Mouse (Mus musculus) B cell, adult 2 months (primary cell): Measurements from ENCODE around the gene Pde4c.
A peak's percentile ranks its signal among the peaks of the same experiment; 100 is the strongest.

Source experiments
- DNase-seq, 2 experiments: peaks; one replicate each; pipeline ENCODE4 v3.0.0; 2022

The Pde4c gene

DNA sequence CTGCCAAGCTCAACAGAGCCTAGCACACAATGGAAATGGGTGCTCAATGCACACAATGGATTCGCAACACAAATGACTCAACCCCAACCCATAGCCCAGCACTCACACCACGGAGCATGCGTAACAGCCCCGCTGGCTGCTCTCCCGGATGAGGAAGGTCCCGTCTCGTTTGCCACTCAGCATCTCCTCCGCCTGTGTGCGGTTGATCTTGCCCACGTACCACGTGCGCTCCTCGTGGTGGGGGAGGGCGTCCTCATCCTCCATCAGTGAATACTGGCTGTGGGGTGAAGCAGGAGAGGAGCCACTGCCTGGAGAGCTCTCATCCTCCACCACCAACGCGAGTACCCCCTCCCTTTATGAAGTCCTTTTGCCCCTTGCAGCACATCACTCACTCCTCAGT, 45.4 kb downstream of the Pde4c start:
- DNase-seq = peak in 1 of 2 experiments; percentile 45

DNA sequence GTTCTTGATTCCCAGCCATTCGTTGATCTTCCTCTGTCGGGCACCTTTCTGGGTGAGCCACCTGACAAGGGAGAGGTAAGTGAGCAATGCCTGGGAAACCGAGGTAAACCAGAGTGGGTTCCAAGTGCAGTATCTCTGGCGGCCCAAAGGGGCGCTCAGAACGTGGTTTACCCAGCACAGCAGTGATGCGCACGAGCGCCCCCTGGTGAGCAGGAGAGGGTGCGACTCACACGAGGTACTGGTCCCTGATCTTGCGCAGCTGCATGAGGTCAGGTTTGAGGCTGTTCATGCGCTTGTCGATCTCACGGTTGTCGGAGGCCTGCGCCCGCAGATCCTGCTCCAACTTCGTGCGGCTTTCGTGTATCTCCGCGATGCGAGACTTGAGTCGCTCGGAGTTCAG, 45.8 kb downstream of the Pde4c start:
- peak; percentile 99 for DNase-seq

DNA sequence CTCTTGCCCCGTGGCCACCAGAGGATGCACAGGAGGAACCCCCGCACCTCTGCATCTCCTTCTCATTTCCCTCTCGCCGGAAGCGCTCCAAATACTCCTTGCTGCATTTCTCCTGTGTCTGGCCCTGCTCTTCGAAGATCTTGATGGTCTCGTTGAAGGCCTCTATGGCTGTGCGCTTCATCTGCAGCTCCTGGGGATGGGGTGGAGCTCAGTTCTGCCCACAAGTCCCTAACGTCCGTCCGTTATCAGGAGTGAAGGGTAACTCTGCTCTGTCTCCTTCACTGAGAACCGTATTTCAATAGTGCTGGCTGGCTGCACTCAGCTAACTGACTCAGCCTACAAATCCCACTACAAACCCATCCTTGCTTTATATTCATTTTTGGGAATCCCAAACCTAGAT, 46.3 kb downstream of the Pde4c start:
- no peak for DNase-seq

DNA sequence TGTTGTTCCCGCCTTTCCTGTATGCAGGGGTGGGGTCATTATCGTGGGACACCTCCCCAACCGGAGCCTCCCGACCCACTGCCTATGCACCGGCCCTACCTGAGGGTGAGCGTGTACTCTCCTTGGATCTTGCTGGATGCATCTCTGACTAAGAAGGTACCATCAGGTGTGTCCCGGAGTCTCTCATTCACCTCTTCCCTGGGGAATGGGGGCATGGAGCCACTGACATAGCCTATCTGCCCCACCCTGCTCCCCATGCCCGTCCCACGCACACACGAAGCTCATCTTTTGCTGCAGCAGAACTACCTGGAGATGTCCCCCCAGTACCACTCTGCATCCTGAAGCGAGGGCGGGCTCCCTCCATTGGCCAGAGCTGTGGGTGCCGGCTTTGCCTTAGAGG, 47.2 kb downstream of the Pde4c start:
- DNase-seq = no peak

DNA sequence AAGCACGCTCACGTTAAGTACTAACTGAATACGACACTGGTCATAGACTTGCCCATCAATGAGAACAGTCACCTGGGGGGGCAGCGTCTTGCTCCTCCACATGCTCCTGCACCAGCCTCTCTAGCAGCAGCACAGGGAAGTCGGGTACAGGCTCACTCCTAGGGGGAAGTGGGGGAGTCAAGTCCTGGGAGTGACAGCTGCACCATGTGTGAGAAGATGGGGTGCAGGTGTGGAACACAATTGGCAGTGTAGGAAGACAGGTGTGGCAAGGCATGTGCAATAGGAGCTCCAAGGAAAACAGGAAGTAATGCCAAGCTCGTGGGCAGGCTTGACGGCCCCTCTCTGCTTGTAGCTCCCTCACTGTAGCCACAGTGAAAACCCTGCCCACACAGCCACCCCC, 47.7 kb downstream of the Pde4c start:
- no peak for DNase-seq

DNA sequence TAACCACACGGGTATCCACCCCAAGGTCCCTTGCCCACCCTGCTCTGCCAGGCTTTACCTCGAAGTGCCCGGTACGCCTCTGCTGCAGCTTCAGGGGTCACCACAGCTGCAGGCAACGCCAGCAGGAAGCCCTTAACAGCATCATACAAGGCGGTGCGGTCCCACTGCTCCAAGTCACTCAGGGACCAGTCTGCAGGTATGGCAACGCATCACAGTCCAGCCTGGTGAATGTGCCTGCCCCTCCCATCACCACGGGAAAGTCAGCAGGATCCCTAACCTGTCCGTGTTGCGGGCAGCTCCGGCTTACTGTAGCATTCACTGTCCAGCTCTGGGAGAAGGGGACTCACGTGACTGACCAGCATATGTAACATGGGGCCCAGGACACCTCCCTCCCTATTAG, 48.6 kb downstream of the Pde4c start:
- DNase-seq = no peak

DNA sequence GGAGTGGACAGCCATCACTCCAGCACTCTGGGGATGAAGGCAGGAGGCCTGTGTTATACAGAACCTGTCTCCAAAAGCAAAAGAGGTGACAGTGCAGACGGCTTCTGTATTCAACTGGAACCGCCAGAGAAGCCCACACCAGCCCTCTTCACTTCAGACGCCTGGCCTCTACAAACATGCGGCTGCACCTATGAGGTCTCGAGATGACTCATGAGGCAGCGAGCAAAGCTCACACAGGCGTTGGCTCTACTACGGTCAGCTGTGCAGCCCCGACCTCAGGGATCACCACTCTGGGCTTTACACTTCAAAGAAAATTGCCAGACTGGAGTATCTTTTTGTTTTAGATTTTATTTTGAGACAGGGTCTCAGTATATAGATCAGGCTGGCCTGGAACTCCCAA, 49.4 kb downstream of the Pde4c start:
- no peak for DNase-seq

DNA sequence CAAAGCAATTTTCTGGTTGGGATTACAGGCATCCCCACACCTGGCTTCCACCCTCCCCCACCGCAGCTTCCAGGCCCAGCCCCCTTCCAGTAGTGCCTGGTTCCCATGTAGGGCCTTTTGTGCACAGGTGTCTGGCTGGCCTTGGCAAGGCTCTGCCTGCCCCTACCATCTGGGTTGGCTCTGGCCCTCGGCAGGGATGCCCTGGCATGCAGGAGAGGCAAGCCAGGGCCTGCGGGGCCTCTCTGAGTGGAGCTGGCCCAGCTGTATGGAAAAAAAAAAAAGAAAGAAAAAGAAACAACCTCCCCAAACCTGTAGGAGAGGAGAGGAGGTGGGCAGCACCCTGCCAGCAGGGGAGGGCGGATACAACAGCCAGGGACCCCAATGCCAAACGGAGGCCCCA, 49.9 kb downstream of the Pde4c start:
- no peak for DNase-seq

DNA sequence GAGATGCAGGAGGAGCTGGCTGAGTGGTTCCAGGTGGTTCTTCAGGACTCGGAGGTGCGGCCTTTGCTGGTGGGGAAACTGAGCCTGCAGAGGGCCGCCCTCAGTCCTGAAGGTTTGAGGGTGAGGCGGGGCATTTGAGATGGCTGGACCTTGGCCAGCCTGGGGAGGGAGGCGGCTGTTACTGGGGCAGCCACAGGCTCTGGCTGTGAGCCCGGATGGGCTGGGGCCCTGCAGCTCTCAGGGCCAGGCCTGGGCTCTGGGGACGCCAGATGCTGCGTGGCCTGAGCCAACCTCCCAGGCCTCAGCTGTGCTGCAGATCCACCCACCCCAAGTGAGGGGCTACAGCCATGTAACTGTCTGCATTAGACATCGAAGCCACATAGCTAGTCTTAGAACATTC, 50.3 kb downstream of the Pde4c start:
- no peak for DNase-seq

DNA sequence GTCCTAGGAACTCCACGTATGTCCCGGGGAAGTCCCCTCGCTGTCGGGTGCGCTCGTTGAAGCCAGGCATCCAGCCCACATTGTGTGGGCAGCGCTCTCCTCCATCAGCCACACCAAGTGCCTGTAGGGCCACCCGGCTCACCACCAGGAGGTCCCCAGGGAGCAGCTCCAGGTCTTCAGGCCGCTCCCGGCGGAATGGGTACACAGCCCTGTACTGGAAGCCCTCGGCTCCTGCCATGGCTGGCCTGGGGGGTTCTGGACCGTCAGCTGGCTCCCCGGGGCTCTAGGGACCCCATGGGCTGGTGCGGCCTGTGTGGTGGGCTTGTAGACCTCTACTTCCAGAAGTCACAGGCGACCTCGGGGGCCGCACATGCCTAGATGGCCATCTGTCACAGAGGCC, 51.2 kb downstream of the Pde4c start:
- DNase-seq = no peak

DNA sequence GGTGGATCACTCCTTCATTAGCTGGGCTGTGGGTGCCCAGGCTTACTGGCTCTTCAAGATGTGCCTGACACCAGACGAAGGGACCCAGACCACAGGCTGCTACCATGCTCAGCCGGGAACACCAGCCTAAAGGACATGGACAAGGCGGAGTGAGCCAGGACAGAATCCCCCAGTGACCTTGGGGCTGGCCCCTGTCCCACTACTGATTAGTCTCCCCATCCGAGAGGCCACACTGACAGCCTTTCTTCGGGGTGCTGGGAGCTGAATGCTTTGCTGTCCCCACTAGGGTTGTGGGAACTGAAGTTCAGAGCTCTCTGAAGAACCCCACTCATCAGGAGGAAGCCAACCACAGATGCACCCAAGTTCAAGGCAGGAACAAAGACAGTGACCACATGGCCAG, 51.7 kb downstream of the Pde4c start:
- DNase-seq = no peak

DNA sequence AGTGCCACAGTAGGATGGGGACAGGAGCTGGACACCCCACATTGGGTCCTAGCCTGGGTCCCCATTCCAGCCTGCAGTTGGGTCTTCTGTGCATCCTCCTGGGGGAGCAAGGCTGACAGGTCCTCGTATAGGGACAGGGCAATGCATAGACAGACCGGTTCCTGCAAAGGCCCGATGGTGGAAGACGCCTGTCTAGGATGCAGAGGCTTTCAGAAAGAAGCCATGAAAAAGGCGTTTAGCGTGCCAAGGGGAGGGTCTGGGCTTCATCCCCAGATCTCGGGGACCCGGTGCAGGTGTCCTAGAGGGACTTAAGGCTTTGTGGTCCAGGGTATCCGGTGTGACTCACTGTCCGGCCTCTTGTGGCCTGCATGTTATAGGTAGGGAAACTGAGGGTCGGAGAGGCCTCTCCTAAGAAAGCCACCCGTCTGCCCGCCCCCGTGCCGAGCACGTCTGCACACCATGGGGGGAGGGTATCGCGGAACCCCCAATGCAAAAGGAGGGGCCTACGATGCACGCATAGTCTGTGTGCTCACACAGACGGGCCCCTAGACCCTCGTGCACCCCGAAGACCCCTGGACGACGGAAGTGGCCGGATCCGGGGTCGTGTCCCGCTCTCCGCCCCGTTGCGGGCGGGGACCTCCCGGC, 52.5 kb downstream of the Pde4c start:
- peak in 1 of 2 experiments; percentile 25 for DNase-seq

DNA sequence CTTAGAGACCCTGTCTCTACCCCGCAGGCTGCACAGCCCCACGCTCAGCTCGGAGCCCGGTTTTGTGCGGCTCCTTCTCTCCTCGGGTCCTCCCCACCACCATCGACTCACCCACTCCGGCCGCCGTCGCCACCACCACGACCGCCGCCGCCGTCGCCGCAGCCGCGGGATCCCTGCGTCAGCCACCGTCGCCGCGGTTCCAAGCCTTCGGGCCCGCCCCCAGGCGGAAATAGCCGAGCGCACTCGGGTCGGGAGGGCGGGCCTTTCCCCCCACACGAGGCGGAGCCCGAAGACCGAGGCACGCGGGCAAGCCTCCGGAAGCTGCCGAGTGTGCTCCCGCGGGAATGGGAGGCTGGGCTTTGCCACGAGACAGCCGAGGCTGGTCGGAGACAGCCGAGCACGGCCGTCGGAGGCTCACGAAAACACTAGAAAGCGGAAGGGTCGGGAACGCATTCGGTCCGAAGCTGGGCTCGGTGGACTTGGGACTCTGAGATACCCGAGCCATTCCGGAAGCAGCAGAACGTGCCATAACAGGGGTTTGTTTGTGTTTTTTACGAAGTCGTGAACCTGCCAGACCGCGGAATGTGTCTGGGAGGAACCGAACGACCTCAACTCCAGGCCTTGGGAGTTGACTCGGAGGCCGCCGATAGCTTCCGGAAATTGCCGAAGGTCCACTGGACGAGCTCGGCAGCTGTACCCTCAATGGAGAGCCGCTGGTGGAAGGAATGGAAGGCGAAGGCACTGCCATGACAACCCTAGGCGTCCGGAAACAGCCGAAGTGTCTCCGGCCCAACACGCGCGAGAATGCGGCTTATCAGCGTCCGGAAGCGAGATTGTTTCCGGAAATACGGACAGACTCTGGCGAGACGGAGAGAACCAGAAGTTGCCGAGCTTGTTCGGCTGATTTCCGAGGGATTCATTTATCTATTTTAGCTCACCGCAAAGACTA, 53.2 kb downstream of the Pde4c start, which contains the start of gene Pik3r2:
Gene Pik3r2, minus strand, starts transcription at position 218 of the 949 bp plus-strand sequence.
- DNase-seq = peak; percentile 98 to 99

DNA sequence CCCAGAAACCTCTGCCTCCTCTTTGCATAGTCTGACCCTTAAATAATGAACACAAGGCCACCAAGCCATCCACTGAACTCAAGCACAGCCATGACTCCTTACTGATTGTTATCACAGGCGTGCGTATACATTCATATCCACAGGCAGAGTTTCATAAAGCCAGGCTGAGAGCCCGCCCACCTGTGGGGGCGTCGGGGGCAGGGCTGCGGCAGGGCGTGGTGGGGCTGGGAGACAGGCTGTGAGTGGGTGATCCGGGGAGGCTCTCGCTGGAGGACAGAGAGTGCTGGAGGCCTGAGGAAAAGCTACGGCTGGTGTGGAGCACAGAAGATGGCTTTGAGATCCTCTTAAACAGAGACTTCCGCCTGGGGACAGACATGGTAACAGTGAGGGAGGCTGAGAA, 56.6 kb downstream of the Pde4c start:
- DNase-seq = no peak

DNA sequence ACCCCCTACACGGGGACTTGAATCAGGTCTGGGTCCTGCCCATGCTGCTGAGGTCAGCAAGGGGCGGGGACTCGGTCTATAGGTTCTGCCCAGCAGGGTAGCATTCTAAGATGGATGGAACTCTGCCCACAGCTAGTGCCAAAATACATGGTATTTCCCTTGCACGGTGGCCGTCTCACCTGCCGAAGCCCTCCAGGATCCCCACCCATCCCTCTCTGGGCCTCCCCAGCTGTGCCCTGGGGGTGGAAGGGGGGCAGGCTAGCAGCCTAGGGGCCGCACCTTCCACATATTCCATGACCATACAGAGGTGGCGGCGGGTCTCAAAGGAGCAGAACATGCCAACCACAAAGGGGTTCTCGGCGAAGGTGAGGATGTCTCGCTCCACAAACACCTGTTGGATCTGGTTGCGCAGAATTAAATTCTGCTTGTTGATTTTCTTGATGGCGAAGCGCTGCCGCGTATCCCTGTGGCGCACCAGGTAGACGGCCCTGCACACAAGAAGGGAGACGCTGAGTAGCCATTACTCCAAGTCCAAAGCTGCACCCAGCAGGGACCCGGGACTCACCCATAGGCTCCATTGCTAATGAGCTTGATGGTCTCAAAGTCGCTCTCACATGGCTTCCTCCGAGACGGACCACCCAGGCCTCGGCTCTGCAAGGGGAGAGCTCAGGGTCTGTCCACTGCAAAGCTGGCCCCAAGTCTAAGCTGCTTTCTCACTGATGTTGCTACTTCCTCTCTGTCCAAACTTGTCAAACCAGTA, 63.0 kb downstream of the Pde4c start:
- DNase-seq = no peak

DNA sequence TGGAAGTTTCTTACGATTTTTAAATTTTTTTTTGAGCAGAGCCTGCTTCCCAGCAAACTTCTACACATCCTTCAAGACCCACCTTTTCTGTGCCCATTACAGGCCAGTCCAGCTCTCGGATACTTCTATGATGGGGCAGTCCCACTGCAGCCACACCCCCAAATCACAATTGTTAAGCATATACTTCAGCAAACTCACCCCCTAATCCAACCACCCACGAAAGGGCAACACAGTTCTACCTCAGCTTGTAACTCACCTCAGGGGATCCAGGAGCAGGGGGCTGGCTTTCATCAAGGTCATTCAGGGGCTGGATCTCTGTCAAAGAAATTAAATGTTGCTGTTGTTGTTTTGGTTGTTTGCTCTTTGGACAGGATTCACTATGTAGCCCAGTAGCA, 63.5 kb downstream of the Pde4c start:
- DNase-seq = no peak

DNA sequence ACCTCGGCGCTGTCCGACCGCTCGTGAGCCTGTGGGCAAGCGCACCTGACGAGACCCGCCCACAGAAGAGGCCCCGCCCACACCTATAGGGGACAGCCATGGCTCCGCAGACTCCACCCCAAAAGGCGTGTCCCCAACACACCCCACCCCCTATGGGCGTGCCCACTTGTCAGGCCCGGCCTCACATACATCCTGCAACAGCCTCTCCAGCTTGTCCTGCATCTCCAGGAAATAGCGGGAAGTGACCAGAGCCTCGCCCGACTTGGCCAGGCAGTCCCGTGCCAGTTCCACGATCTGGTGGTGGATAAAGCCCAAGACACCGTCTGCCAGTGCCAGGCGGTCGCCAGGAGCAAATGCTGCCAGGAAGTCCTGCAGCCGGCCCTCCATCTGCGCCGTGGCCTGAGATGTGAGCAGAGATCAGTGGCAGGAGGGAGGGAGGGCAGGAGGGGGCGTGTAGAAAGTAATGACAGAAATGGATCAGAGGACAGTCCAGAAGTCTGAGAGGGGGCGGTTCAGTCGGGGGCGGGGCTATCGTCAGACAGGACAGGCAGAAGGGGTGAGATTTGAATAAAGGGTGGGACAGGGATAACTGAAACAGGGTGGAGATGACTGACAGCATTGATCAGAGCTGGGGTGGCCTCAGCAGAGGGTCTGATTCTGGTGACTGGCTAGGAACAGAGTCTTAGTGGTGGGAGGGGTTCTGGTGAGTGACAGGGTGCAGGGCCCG, 64.6 kb downstream of the Pde4c start:
- peak in 1 of 2 experiments; percentile 22 for DNase-seq

DNA sequence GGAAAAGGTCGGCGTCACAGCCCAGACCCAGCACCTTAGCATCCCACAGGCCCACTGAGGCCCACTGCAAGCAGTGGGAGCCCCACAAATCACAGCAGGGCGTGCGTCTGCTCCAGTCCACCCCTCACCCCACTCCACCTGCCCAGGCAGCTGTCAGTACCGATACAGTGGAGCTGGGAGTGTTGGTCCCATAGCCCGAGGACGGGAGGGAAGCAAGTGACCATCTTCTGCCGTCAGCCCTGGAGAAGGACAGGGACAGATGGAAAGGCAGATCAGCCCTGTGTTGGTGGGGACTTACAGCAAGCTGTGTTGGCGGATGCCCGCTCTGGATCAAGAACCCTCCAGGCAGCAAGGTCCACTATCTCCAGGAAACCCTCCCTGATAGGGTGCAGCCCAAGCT, 65.5 kb downstream of the Pde4c start:
- no peak for DNase-seq

DNA sequence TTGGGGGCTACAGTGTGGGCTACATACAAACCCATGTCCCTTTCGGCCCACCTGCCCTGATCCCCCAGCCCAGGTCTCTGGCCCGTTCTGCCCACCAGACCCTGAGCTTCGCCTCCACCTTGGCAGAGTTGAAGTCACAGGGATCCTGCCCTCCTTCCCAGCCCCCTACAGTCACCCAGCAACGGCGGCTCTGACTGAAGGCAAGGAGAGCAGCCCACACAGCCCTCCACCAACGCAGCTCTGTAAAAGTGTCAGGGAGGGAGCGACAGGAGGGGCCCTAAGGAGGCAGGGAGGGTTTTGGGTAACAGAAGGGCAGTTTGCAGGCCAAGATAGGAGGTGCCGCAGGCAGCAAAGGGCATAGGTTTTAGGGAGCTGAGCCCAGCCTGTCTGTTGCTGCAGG, 67.3 kb downstream of the Pde4c start:
- no peak for DNase-seq

DNA sequence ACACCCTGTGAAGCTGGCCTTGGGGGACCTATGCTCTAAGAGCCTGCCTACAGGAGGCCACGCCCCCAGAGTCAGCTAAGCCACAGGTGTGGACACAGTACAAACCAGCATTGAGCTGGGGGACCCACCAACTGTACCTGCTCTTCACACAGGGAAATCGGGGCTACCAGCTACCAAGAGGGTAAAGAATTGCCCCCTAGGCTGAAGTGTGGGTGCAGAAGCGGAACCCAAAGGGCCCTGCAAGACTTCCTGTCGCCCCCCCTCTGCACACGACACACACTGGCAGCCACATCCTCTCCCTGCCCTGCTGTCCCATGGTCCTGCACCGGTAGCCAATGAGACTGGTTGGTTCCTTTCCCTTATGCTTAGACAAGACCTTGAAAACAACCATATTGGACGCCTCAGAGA, 67.8 kb downstream of the Pde4c start:
- peak; percentile 78 to 80 for DNase-seq

DNA sequence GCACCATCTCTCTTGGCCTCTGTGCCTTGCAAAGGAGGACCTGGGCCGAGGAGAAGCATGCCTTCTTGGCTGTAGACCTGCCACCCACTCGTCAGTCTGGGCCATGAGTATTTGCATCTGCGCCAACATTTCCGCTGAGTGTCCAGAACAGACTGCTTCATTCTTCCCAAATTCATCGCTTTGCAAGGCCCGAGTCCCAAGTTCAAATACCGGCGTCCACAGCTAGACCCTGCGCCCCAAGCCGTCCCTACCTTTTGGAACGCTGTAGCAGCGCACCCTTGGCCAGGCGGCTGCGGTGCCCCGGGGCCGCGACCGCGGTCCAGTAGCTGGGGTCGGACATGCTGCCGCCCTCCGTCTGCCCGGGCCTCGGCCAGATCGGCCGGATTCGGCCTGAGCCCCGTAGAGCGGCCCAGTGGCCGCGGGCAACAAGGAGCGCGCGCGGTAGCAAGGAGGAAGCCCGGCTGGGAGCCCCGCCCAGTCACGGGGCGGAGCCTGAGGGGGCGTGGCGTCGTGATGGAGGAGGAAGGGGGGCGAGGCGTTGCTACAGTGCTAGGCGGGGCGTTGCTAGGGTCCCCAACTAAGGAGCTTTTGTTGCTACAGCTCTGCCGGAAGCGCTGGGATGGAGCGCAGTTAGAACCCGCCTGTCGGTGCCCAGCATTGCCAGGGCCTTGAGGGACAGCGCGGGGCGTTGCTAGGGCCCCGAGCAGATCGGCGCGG, 68.6 kb downstream of the Pde4c start:
- peak; percentile 100 for DNase-seq

DNA sequence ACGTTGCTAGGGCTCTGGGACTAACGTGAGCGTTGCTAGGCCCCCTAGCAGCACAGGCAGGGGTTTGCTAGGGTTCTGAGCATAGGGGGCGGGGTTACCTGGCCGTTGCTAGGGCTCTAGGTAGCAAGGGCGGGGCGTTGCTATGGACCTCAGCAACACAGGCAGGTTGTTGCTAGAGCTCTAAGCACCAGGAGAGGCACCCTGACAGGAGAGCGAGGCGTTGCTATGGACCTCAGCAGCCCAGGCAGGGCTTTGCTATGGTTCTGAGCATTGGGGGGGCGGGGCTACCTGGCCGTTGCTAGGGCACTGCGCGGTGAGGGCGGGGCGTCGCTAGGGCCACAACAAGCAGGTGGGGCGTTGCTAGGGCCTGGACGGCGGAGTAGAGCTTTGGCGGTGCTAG, 69.2 kb downstream of the Pde4c start:
- DNase-seq = peak; percentile 95 to 97
